Mouse (Mus musculus) ES-Bruce4 (cell line): ENCODE measurements around the gene Arnt2. TPM values are rescaled to one million over a fixed set of nuclear protein-coding genes. Genes with fewer than 3 reads are reported as not detected.

Experiments
- H3K27ac ChIP-seq: 2 replicates; pipeline ENCODE4 v1.5.1; 2012; ENCODE audit warnings: low read length, inconsistent platforms; ENCODE audit not compliant: insufficient read depth
- H3K27me3 ChIP-seq: 2 replicates; pipeline ENCODE4 v1.6.1; 2012; ENCODE audit warnings: mild to moderate bottlenecking, low read length, inconsistent platforms; ENCODE audit not compliant: control insufficient read depth, poor library complexity, insufficient read depth, severe bottlenecking
- H3K36me3 ChIP-seq: 2 replicates; pipeline ENCODE4 v1.6.1; 2012; ENCODE audit warnings: inconsistent platforms, mild to moderate bottlenecking, low read length, moderate library complexity; ENCODE audit not compliant: control insufficient read depth, poor library complexity, insufficient read depth, severe bottlenecking
- H3K4me1 ChIP-seq: one replicate; pipeline ENCODE4 v1.8.1; 2011; ENCODE audit warnings: low read length; ENCODE audit not compliant: control insufficient read depth, insufficient read depth
- H3K4me3 ChIP-seq: 2 replicates; pipeline ENCODE4 v1.5.1; 2011; ENCODE audit warnings: low read depth, mild to moderate bottlenecking, low read length
- H3K9ac ChIP-seq: 2 replicates; pipeline ENCODE4 v1.6.1; 2012; ENCODE audit warnings: low read depth, mild to moderate bottlenecking, inconsistent platforms; ENCODE audit not compliant: poor library complexity, severe bottlenecking
- H3K9me3 ChIP-seq: replicated peaks from 2 replicates; pipeline ENCODE4 v1.6.1; 2012; ENCODE audit warnings: mild to moderate bottlenecking, low read length, inconsistent platforms; ENCODE audit not compliant: control insufficient read depth, poor library complexity, insufficient read depth, severe bottlenecking
- CTCF ChIP-seq: IDR thresholded peaks from one replicate; pipeline ENCODE4 v1.8.1; 2011; ENCODE audit warnings: low read depth, low read length
- EP300 ChIP-seq: IDR thresholded peaks from 2 replicates; pipeline ENCODE4 v1.6.1; 2011; ENCODE audit warnings: low read depth, low read length; ENCODE audit not compliant: insufficient read depth
- POLR2A ChIP-seq: IDR thresholded peaks from one replicate; pipeline ENCODE4 v1.8.1; 2011; ENCODE audit warnings: low read length; ENCODE audit not compliant: insufficient read depth
- polyA plus RNA-seq: library from polyadenylated mRNA; stranded (reverse); fragments of >200 nt; gene quantifications from 2 replicates; pipeline ENCODE4 v1.2.4, GENCODE M21; 2011; ENCODE audit warnings: low read depth; ENCODE audit not compliant: missing spikeins, insufficient read depth, insufficient read length

Gene Arnt2
- 1.5 and 3.3 TPM in 2 replicates for polyA plus RNA-seq

DNA sequence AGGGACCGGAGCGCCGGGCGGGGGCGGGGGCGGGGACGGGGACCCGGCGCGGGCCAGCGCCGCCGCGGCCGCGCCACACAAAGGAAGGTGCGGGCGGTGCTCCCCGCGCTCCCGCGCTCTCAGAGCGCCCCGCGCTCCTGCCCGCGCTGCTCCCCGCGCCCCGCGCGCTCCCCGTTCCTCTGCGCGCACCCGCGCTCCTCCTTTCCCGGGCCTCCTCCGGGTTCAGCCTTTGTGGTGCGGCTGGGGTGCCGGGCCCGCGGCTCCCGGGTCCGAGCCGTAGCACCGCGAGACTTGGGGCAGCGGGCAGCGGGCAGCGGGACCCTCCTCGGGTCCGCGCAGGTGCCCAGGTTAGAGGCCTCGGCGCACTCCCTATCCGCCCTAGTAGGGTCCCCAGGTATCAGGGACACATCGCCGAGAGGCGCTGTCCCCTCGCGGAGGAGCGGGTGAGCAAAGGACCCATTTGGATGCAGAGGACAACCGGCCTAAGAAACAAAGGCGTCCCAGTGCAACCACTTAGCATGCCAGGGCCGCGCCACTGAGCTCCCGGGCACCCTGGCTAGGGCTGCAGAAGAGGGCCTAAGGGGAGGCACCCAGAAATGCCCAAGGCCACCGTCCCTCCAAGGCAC is at the start of gene Arnt2:
Gene Arnt2 (minus strand): TSS at position 281 of the 626 bp plus-strand sequence.
- no peaks in the 10 kb centered on the region for H3K4me1 ChIP-seq
- peak within 1 kb of the TSS; percentile 82 for H3K4me3 ChIP-seq
- peaks cover 14% of the 10 kb centered on the region for H3K27me3 ChIP-seq
- no peaks in the 10 kb centered on the region for H3K9me3 ChIP-seq
- TF ChIP-seq CTCF (no peak), POLR2A (no peak), EP300 (no peak)
- no peaks in the 10 kb centered on the region for H3K36me3 ChIP-seq
- peak within 1 kb of the TSS; percentile 85 for H3K9ac ChIP-seq
- no peak within 1 kb of the TSS for H3K27ac ChIP-seq

GRCm38 (mm10) chr7:84451681-84452080 is 41.7 kb upstream of the Arnt2 start:
- Histone ChIP-seq H3K27ac (no peak overlapping the region), H3K4me3 (no peak overlapping the region)
- TF ChIP-seq POLR2A (no peak), EP300 (no peak), CTCF (no peak)

DNA sequence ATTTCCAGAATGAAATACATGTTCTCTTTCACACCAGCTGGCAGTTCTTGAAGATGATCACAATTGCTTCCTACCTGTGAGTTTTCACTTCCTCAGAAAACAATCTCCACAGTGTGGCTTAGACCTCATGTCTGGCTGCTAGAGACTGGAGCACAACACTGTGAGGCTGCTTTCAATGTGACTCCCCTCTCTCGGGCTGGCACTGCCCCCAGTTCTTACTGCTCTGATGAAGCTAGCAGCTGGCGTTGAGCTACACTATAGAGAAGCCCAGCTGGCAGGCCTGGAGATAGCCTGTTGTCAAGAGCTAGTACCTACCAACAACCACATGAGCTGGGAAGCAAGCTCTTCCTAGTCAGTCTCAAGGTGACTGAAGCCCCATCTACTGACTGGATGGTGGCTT is 39.1 kb upstream of the Arnt2 start:
- H3K9ac ChIP-seq = no peak overlapping the region
- no peaks in the 10 kb centered on the region for H3K4me1 ChIP-seq
- TF ChIP-seq CTCF (no peak), EP300 (no peak), POLR2A (no peak)
- H3K9me3 ChIP-seq = no peaks in the 10 kb centered on the region
- H3K36me3 ChIP-seq = no peaks in the 10 kb centered on the region
- H3K27me3 ChIP-seq = no peaks in the 10 kb centered on the region
- H3K4me3 ChIP-seq = no peak overlapping the region
- no peak overlapping the region for H3K27ac ChIP-seq

More at GRCm38 (mm10) chr7:84451681-84452080, 41.7 kb upstream of the Arnt2 start:
- no peaks in the 10 kb centered on the region for H3K9me3 ChIP-seq
- H3K4me1 ChIP-seq = no peaks in the 10 kb centered on the region
- no peak overlapping the region for H3K9ac ChIP-seq
- no peaks in the 10 kb centered on the region for H3K27me3 ChIP-seq
- no peaks in the 10 kb centered on the region for H3K36me3 ChIP-seq

- no peaks in the 10 kb centered on the region for H3K36me3 ChIP-seq
- H3K27me3 ChIP-seq = no peaks in the 10 kb centered on the region
- H3K4me3 ChIP-seq = no peak overlapping the region
- H3K27ac ChIP-seq = no peak overlapping the region
- TF ChIP-seq EP300 = no peak
- no peak for TF ChIP-seq CTCF
- no peak for TF ChIP-seq POLR2A
- no peak overlapping the region for H3K9ac ChIP-seq
- H3K9me3 ChIP-seq = no peaks in the 10 kb centered on the region
- no peaks in the 10 kb centered on the region for H3K4me1 ChIP-seq
Measured at GRCm38 (mm10) chr7:84448512-84448911, 38.5 kb upstream of the Arnt2 start.

DNA sequence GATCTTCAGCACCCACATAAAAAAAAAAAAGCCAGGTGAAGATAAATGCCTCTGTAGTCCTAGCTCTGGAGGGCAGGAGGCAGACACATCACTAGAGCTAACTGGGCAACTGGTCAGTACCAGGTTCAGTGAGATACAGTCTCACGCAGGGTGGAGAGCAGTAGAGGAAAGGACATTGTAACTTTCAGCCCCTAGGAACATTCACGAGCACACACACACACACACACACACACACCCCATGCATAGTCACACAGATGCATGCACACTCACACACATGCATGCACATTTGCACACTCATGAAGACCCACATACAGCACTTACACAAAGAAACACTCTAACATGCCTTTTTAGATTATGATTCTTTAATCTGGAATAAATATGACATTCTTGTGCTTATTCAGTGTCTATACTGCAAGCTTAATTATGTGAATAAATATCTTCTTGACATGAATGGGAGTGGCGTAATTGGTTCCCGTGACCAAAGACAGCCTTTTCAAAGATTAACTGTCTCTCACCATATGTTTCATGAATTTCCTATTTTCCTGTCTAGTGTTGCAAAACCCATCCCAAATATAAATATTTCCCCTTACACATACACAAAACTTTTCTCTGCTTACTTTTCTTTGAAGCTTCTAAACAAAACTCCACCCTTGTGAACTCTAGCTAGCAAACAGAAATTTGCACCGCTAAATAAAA is 37.9 kb upstream of the Arnt2 start:
- Histone ChIP-seq H3K9me3 (no peaks in the 10 kb centered on the region), H3K4me1 (no peaks in the 10 kb centered on the region), H3K4me3 (no peak overlapping the region), H3K36me3 (no peaks in the 10 kb centered on the region), H3K27ac (no peak overlapping the region), H3K27me3 (no peaks in the 10 kb centered on the region), H3K9ac (no peak overlapping the region)
- TF ChIP-seq POLR2A (no peak), CTCF (no peak), EP300 (no peak)

- no peaks in the 10 kb centered on the region for H3K36me3 ChIP-seq
- no peaks in the 10 kb centered on the region for H3K27me3 ChIP-seq
- no peak overlapping the region for H3K9ac ChIP-seq
- H3K4me1 ChIP-seq = no peaks in the 10 kb centered on the region
- H3K27ac ChIP-seq = no peak overlapping the region
- H3K9me3 ChIP-seq = no peaks in the 10 kb centered on the region
- peak; percentile 75 for TF ChIP-seq CTCF
- TF ChIP-seq EP300 = no peak
- no peak overlapping the region for H3K4me3 ChIP-seq
Measured at GRCm38 (mm10) chr7:84447060-84447459, 37.1 kb upstream of the Arnt2 start.
